In genomic region chr1:35961923-35962322, GRCm38 (mm10) we compare ENCODE assay signal across 21 mouse cellular contexts.
DNase-seq lines count a peak whose midpoint lies in the region; ATAC-seq and TF ChIP-seq lines count a peak whose summit lies in the region.
"Had no signal": no experiment of that assay in that cellular context is flagged by ENCODE, and none has a peak within 500 bp of the region (broad histone marks: within the 10 kb centered on the region; RNA-seq: fewer than 3 reads in every experiment).

No protein-coding gene starts in this region.

- no peak overlapping the region for H3K9ac ChIP-seq in lung, embryonic 14.5 days
- H3K9ac ChIP-seq in ES-E14 (ENCODE audit: insufficient read depth, low read depth, low read length, poor library complexity, severe bottlenecking): no peak overlapping the region
- H3K9ac ChIP-seq: embryonic facial prominence, embryonic 13.5 days; forebrain, embryonic 15.5 days; heart, embryonic 15.5 days; hindbrain, embryonic 13.5 days had no signal

- ATAC-seq in lung, embryonic 14.5 days (ENCODE audit: insufficient read depth): 0 out of 2 replicates have a peak, but pooled peaks have one; percentile 21
- ATAC-seq in erythroid progenitor cell, adult 5-6 weeks (replicated peaks; ENCODE audit: low FRiP score, poor library complexity, severe bottlenecking): no peak
- ATAC-seq: forebrain, embryonic 15.5 days; hindbrain, postnatal 0 days had no signal

- 0 out of 2 replicates have a peak, but pooled peaks cover 3% of the 10 kb centered on the region for H3K9me3 ChIP-seq in lung, embryonic 14.5 days (ENCODE audit: low read depth, low read length)
- H3K9me3 ChIP-seq in ES-E14 (ENCODE audit: control insufficient read depth, insufficient read depth, low read depth, low read length): no peaks in the 10 kb centered on the region
- H3K9me3 ChIP-seq: forebrain, embryonic 15.5 days; heart, embryonic 15.5 days; hindbrain, embryonic 13.5 days had no signal

- no peak overlapping the region for H3K4me2 ChIP-seq in lung, embryonic 14.5 days
- H3K4me2 ChIP-seq: embryonic facial prominence, embryonic 13.5 days; forebrain, embryonic 15.5 days; heart, embryonic 11.5 days; heart, embryonic 15.5 days; hindbrain, embryonic 13.5 days had no signal

- H3K27ac ChIP-seq in lung, embryonic 14.5 days (ENCODE audit: low read depth): no peak overlapping the region
- H3K27ac ChIP-seq in ES-E14 (ENCODE audit: insufficient read depth, low read depth, low read length, poor library complexity, severe bottlenecking): no peak overlapping the region
- H3K27ac ChIP-seq: embryonic facial prominence, embryonic 13.5 days; forebrain, embryonic 10.5 days; forebrain, embryonic 15.5 days; heart, embryonic 15.5 days; hindbrain, embryonic 13.5 days; hindbrain, postnatal 0 days had no signal

- H3K4me1 ChIP-seq in lung, embryonic 14.5 days (ENCODE audit: insufficient read depth): no peaks in the 10 kb centered on the region
- peaks cover 0 to 1% of the 10 kb centered on the region in 2 experiments; a peak in 2 of 4 replicates for H3K4me1 ChIP-seq in ES-E14 (ENCODE audit: control insufficient read depth in 2 of 2, insufficient read depth in 2 of 2, low read length in 2 of 2, poor library complexity in 1 of 2)
- H3K4me1 ChIP-seq: heart, embryonic 15.5 days had no signal

- no peak overlapping the region for H3K4me3 ChIP-seq in lung, embryonic 14.5 days (ENCODE audit: low read depth, low read length)
- H3K4me3 ChIP-seq in ES-E14 (ENCODE audit: insufficient read depth in 1 of 2, low read depth in 1 of 2, low read length in 2 of 2, poor library complexity in 1 of 2, severe bottlenecking in 1 of 2): no peak overlapping the region
- H3K4me3 ChIP-seq: embryonic facial prominence, embryonic 13.5 days; forebrain, embryonic 10.5 days; forebrain, embryonic 15.5 days; heart, embryonic 15.5 days; hindbrain, embryonic 13.5 days had no signal

- no peaks in the 10 kb centered on the region for H3K27me3 ChIP-seq in lung, embryonic 14.5 days (ENCODE audit: insufficient read depth, low read length)
- H3K27me3 ChIP-seq: embryonic facial prominence, embryonic 13.5 days; forebrain, embryonic 15.5 days; heart, embryonic 15.5 days; hindbrain, embryonic 13.5 days had no signal

- DNase-seq in lung, embryonic 14.5 days: peak; percentile 36
- no peak for DNase-seq in lung, postnatal 14 days
- DNase-seq in lung, postnatal 10 days: peak; percentile 25
- no peak for DNase-seq in lung, postnatal 36 days
- DNase-seq in ES-E14 (ENCODE audit: low read depth, low spot score) (peak; percentile 45), ZHBTc4 (ENCODE audit: low read depth, low spot score) (peak; percentile 87)
- DNase-seq: adrenal gland, postnatal 10 days; cerebellum, adult 11 months; cerebellum, adult 8-10 months; cerebellum, postnatal 14 days; gastrocnemius, postnatal 36 days; heart, adult 11 months; heart, postnatal 14 days had no signal

- no peaks in the 10 kb centered on the region for H3K36me3 ChIP-seq in lung, embryonic 14.5 days (ENCODE audit: insufficient read depth)
- no peaks in the 10 kb centered on the region for H3K36me3 ChIP-seq in ES-E14 (ENCODE audit: control insufficient read depth, insufficient read depth, low read length, poor library complexity, severe bottlenecking)
- H3K36me3 ChIP-seq: embryonic facial prominence, embryonic 13.5 days; forebrain, embryonic 10.5 days; forebrain, embryonic 15.5 days; heart, embryonic 15.5 days; hindbrain, embryonic 13.5 days had no signal

- in situ Hi-C loops in ES-E14 (cut with MboI; ENCODE audit: low sequenced_read_pairs in 2 of 2, unreplicated experiment in 2 of 2): no loop called here

- TF ChIP-seq CTCF in lung, embryonic 14.5 days (IDR thresholded peaks at IDR 0.05; ENCODE audit: low read depth): no peak

- 60% methylated on average over 6 of the region's 6 CpGs for WGBS in lung, embryonic 14.5 days

TF ChIP-seq in ES-E14, 5 proteins besides CTCF, POLR2A, EP300 and RAD21:
- TF ChIP-seq ZNF384 (IDR thresholded peaks at IDR 0.05; ENCODE audit: low read depth, low read length): no peak
- no peak for TF ChIP-seq ZC3H11A (IDR thresholded peaks at IDR 0.05; ENCODE audit: borderline replicate concordance, low read depth, low read length)
- TF ChIP-seq MAFK (IDR thresholded peaks at IDR 0.05; ENCODE audit: insufficient read depth, low read depth, low read length): no peak
- TF ChIP-seq CHD2 (IDR thresholded peaks at IDR 0.05; ENCODE audit: low read depth, low read length): no peak
- TF ChIP-seq HCFC1 (IDR thresholded peaks at IDR 0.05; ENCODE audit: borderline replicate concordance, insufficient read depth, low read length): no peak

Comparison
In these comparisons a context has a peak if more than half of its experiments do, and no peak if none do; other contexts are left out.
1. DNase-seq: peak in lung, embryonic 14.5 days (single experiment), lung, postnatal 10 days (single experiment), ES-E14 (single experiment) and ZHBTc4 (single experiment); none in lung, postnatal 14 days (single experiment) and lung, postnatal 36 days (single experiment).